Mouse (Mus musculus): ENCODE measurements around the gene Gm10801.
"Not testable (repeated sequence)": the region's sequence is repeated elsewhere in the genome, so short reads cannot be mapped to it uniquely, and the experiment has no call there.

Gm10801 gene

DNA sequence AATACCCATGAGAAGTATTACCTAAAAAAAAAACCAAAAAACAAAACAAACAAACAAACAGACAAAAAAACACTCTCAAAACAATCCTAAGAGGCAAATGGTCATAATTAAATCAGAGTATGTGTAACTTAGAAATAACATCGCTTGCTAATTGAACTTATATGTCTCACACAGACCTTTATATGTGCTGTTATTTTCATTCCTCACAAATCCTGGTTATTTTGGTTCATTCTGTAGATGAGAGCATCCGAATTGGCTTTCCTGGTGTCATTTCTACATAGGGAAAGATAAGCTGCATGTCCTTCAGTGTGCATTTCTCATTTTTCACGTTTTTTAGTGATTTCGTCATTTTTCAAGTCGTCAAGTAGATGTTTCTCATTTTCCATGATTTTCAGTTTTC lies at the start of gene Gm10801:
Gene Gm10801, plus strand, starts transcription at position 301 of the 400 bp plus-strand sequence.
- not testable (repeated sequence) for DNase-seq

DNA sequence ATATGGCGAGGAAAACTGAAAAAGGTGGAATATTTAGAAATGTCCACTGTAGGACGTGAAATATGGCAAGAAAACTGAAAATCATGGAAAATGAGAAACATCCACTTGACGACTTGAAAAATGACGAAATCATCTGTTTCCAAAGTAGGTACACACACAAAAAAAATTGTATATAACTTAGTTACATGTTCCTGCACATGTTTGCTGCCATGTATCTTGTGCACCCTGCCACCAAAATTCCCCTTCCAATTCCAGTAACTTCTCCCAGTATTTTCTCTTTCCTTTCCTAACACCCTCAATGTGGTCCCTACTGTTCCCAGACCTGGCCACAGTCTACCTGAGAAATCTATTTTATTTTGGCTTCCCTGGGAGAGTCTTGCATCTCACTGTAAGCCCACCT lies 5.2 kb downstream of the Gm10801 start, which contains the start of gene Gm10800:
Gene Gm10800, minus strand, starts transcription at position 101 of the 400 bp plus-strand sequence.
- DNase-seq, result not testable (repeated sequence)

DNA sequence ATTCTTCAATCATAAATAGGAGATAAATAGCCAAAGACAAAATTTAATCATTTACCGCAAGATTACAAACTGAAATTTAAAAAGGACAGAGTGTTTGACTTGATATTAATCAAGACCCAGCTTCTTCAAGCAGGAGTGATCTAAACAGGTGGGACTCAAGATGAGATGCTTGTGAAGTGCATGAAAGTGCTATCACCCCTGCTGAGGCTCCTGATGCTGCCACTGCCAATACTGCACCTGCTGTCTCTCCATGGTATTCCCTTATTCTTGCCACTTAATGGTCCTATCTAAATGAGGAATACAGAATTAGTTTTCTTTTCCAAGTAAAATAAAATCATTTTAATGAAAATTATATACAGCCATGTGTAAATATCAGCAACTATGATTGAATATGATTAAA lies 35.5 kb downstream of the Gm10801 start:
- DNase-seq, result no peak

All from thymus, postnatal 25 days (tissue).